Mouse (Mus musculus) layer of hippocampus, adult 6 months (tissue): ENCODE measurements around the gene Cntn3. TPM values are rescaled to one million over a fixed set of nuclear protein-coding genes. Genes with fewer than 3 reads are reported as not detected.

Experiments
- long read RNA-seq, 2 experiments: library from polyadenylated mRNA; unstranded; transcript quantifications; one replicate each; pipeline ENCODE4 v2.0.0; 2019 to 2020
- polyA plus RNA-seq: library from polyadenylated mRNA; unstranded; fragments of <200 nt; fragmentation: Nextera tagmentation; gene quantifications from 2 replicates; pipeline ENCODE4 v1.2.3, GENCODE M21; 2021

The Cntn3 gene
- 1.1 TPM in 2 replicates for polyA plus RNA-seq
- long read RNA-seq, experiment 1, partial matches to known transcripts: 3 of 6 reads
- long read RNA-seq, experiment 1, other reads (novel, unspliced or antisense): 1 of 6 reads
- long read RNA-seq, experiment 2, partial matches to known transcripts: 3 of 7 reads
- long read RNA-seq, experiment 2, other reads (novel, unspliced or antisense): 4 of 7 reads

GRCm38 (mm10) chr6:102573001-102573400 lies at the start of gene Cntn3:
TSS of gene Cntn3 (minus strand) at chr6:102573101.

